Mouse (Mus musculus) kidney, adult 18-20 months (tissue): ENCODE measurements around the gene Slc13a1.

Experiments
- DNase-seq: peaks from one replicate; pipeline ENCODE4 v3.0.0; 2021

The Slc13a1 gene

DNA sequence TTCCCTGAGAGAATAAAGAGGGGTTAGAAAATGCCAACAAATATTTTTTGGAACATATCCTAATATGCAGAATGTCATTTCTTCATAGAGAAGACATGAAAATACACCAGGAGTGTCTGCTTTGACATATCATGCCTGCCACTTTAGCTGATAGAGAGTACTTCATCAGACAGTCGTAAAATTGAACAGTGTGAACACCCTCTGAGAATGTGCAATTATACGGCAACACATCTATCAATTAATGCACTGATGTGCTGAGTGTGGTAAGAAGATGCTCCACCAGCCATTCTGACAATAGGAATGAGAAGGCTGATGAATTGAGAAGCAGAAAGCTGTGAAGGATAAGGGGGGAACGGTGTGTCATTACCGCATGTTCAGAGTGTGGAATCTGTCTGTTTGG lies 95.1 kb downstream of the Slc13a1 start:
- DNase-seq: no peak

DNA sequence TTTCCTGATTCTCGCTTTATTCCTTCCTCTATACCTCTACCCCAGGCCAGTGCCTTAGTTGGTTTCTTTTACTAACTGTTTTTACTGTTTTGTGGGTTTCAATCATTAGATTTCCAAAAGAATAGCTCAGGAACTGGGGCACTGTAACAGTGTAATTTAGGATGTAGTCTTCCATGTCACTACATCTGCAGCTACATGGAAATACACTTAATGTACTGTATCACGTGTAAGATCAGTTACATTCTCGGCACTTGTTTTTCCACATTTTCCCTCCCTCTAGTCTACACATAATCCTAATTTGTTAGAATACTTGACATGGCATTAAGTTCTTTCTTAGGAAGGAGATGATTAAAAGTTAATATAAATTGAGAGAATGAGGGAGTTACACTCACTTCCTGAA lies 108.1 kb downstream of the Slc13a1 start:
- no peak for DNase-seq

DNA sequence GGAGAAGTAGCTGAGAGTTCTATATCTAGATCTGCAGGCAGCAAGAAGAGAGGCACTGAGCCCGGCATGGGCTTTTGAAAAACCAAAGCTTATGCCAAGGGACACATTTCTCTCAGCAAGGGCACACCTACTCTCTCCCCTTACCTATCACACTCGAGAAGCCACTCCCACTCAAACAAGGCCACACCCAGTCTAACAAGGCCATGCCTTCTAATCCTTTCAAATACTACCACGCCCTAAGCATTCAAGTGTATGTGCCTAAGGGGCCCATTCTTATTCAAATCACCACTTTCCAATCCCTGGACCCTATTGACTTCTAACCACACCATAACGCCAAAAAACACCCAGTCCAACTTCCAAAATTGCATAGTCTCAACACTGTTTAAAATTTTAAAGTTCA lies 112.8 kb downstream of the Slc13a1 start:
- DNase-seq: no peak

DNA sequence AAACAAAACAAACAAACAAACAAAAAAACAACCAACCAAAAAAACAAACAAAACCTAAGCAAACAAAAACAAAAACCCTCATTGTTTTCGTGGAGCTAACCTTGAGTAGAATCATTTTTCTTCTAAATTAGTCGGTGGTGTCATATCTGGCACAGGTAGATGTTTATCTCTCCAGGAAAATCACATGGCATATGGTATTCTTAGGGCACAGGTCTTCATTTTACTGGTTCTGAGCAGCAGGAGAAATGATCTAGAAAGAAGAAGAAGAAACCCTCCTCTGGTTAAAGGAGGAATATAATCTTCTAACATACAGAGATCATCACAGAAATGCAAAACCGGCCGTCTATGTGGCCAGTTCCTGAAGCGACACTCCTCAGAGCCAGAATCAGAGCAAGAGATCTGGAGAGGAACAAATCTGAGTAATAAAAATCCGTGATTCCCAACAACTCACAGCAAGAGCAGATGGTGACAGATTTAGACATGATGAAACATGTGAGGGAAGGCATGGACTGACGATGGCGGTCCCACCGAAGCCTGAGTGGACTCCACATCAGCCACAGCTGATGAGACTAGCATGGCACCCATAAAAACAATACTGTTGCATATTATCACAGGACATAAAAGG lies 113.7 kb downstream of the Slc13a1 start:
- DNase-seq: no peak

DNA sequence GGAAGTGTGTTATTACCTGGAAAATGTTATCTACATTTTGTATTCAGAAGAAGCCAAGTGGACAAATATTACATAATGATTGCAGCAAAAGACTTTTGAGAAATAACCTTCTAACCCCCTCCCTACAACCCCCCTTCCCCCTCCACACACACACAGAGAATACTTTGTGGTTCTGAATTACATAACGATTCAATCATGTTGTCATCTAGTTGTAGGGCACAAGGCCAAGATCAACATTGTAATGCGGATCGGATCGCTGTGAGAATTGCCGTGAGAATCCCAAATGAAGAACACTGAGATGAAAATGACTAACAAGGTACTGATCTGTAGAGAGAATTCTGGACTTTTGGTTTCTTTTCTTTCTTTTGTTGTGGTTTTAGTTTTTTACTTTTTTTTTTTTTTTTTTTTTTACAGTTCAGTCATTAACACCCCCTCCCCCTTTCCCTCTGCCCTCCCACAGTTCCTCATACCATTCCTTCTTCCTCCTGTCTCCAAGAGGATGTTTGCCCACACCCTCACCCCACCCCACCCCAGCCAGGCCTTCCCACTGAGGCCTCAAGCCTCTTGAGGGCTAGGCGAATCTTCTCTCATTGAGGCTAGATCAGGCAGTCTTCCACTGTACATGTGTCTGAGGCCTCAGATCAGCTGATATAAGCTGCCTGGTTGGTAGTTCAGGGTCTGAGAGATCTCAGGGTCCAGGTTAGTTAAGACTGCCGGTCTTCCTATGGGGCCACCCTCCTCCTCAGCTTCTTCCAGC lies 120.7 kb downstream of the Slc13a1 start:
- no peak for DNase-seq

DNA sequence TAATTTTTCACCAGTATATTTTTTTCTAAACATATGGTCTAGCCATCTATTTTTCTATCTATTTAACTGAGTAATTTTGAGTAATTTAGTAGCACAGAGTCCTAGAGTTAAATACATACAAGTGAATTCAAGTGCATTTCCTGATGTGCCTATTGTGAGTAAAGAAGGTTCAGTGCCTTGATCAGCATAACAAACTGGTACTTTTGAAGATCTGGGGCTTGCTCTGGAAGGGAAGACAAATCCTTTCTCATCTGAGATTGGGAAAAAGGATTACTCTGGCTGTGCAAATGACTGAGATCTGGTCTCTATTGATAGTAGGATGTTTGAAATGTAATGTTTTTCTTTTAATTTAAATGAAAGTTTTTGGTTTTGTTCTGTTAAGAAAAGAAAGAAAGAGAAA lies 124.4 kb downstream of the Slc13a1 start:
- DNase-seq: no peak
